Mouse (Mus musculus) gastrocnemius, postnatal 36 days (tissue): ENCODE results near the gene Psmd9. TPM values are rescaled to one million over a fixed set of nuclear protein-coding genes. Genes with fewer than 3 reads are reported as not detected.

Experiments used
- DNase-seq, 2 experiments: peaks; one replicate each; pipeline ENCODE4 v3.0.0; 2022
- intact Hi-C: fragments of 180-260 bp; cut with DNase I; formaldehyde crosslinking; loops from one replicate; pipeline ENCODE4 v1.15.1; 2025
- long read RNA-seq, 2 experiments: library from polyadenylated mRNA; stranded (forward); transcript quantifications; one replicate each; pipeline ENCODE4 v2.0.0; 2021
- total RNA-seq, 2 experiments: library from RNA; stranded (reverse); gene quantifications; 2 replicates each; pipeline ENCODE4 v1.2.3; 2021

The Psmd9 gene
- 10 to 100 TPM; 13.0 to 15.7 TPM for total RNA-seq
- long read RNA-seq, experiment 1, transcript Psmd9-201 (6 exons, 2,597 nt), result major isoform, 20 of 26 reads
- long read RNA-seq, experiment 1, partial matches to known transcripts, result 0 of 26 reads
- long read RNA-seq, experiment 1, other reads (novel, unspliced or antisense), result 6 of 26 reads
- long read RNA-seq, experiment 2, transcript Psmd9-201 (6 exons, 2,597 nt), result major isoform, 28 of 32 reads
- long read RNA-seq, experiment 2, partial matches to known transcripts, result 1 of 32 reads
- long read RNA-seq, experiment 2, other reads (novel, unspliced or antisense), result 2 of 32 reads

GRCm38 (mm10) chr5:123169284-123169683 lies at the start of gene Psmd9:
TSS of gene Psmd9 (plus strand) at chr5:123169413.
- no peak for DNase-seq
- intact Hi-C loops, result no loop called here

DNA sequence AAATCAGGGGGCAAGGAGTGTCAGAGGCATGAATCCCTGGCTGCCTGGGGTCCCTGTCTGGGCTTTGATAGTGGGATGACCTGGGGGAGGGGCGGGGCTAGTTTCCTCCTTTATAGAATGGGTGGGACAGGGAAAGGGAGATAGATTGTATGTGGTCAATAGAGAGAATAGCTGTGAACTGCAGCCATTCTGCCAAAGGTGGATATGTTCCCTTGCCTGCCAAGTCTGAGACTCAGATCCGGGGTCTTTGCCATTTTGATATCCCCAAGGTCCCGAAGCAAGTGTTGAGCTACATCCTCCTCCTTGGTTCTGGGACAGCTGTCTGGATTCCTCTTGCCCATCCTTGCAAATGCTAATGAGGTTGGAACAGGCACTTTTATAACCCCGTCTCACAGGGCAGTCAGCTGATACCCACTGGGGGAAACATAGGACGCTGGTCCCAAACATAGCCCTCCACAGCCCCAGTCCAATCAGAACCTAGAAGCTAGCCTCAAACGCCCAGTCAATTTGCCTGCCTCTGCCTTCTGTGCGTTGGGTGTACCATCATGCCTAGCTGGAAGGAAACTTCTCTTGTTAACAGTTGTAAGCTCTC lies 48.5 kb upstream of the Psmd9 start:
- no peak for DNase-seq
- intact Hi-C loops, result no loop called here

DNA sequence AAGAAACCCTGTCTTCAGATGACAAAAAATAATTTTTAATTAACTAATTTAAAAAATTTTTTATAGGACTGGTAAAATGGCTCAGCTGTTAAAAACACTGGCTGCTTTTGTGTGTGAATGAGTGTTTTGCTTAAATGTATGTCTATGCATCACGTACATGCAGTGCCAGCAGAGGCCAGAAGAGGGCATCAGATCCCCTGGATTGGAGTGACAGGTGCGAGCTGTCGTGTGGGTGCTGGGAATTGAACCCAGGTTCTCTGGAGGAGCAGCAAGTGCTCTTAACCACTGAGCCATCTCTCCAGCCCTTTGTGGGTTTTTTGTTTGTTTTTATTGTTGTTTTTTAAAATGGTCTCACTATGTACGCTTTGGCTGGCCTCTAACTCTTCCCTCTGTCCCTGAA lies 47.0 kb upstream of the Psmd9 start:
- intact Hi-C loops, result no loop called here
- DNase-seq, result no peak

GRCm38 (mm10) chr5:123125105-123125504 lies 44.1 kb upstream of the Psmd9 start:
- intact Hi-C loops, result no loop called here
- no peak for DNase-seq

GRCm38 (mm10) chr5:123125638-123126406 lies 43.4 kb upstream of the Psmd9 start:
- intact Hi-C loops, result no loop called here
- no peak for DNase-seq

GRCm38 (mm10) chr5:123127031-123127430 lies 42.2 kb upstream of the Psmd9 start:
- intact Hi-C loops, result no loop called here
- no peak for DNase-seq

- no peak for DNase-seq
- intact Hi-C loops, result no loop called here
Measured at GRCm38 (mm10) chr5:123128426-123129169, 40.6 kb upstream of the Psmd9 start.

DNA sequence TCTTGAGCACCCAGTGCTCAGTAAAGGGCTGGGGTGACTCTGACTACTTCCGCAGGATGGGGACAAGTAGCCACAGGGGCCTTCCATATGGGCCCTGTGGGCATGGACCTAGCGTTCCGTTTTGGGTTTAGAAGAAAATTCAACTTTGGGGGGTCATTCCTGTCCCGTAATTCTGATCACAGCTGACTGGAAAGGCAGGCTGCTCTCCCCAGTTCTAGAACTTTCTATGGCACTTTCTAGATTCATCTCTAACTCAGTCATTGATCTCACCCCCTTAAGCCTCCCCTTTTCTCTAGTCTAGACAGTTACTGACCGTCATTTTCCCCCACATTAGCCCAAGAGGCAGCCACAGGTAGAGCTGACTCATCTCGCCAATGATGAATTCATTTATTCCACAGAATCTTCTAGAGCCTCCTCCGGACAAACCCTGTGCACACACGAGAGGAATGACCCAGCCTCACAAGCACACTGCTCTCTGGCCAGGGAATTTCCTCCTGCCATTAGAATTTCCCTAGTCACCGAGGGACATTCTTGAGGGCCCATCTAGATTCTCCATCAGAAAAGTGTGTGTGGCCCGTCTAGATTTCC lies 39.9 kb upstream of the Psmd9 start:
- intact Hi-C loops, result no loop called here
- DNase-seq, result no peak

DNA sequence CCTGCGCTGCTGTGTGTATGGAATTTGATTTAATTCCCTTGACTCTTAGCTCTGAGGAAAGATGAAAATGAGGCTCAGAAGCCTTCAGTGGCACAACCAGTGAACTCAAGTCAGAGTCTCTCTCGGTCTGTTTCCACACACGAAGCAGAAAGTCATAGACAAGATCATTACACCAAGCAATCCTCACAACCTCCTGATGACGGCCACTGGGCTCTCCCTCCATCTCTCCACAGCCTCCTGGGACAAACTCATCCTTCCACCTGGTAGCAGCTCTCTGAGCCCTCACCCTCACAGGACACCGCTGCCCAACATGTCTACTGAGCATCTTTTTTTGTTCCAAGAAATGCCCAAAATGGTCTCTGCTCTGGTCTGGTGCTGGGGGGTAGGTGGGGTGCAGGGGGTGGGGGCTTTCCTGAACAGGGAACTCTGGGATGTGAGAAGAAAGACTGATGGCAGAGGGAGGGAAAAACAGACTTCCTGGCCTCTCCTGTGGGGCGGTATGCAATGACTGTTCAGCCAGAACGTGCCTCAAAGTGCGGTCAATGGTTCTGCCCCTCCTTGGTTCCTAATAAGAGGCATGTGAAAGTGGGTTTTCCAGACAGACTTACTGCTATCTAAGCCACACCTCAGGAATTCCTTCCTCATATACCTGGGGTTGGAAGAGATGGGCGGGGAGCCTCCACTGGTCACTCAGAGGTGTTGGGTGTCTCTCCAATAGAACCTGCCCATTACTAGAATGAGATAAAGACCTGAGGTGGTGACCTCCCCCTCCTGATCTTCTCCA lies 39.0 kb upstream of the Psmd9 start:
- no peak for DNase-seq
- intact Hi-C loops, result loop anchor here (5.0 kb wide), 2 partner anchors 42 to 63 kb away; partner anchors contain the start of gene Tmem120b

GRCm38 (mm10) chr5:123130814-123131148 lies 38.4 kb upstream of the Psmd9 start:
- DNase-seq, result no peak
- intact Hi-C loops, result loop anchor here (5.0 kb wide), 2 partner anchors 42 to 63 kb away; partner anchors contain the start of gene Tmem120b

GRCm38 (mm10) chr5:123132308-123133071 lies 36.7 kb upstream of the Psmd9 start, which contains the start of gene Rhof:
TSS of gene Rhof (minus strand) at chr5:123132692.
- intact Hi-C loops, result loop anchor here (2.0 to 5.0 kb wide), 4 partner anchors 16 to 65 kb away; partner anchors contain the start of gene Tmem120b
- peak; percentile 77 to 80 for DNase-seq

DNA sequence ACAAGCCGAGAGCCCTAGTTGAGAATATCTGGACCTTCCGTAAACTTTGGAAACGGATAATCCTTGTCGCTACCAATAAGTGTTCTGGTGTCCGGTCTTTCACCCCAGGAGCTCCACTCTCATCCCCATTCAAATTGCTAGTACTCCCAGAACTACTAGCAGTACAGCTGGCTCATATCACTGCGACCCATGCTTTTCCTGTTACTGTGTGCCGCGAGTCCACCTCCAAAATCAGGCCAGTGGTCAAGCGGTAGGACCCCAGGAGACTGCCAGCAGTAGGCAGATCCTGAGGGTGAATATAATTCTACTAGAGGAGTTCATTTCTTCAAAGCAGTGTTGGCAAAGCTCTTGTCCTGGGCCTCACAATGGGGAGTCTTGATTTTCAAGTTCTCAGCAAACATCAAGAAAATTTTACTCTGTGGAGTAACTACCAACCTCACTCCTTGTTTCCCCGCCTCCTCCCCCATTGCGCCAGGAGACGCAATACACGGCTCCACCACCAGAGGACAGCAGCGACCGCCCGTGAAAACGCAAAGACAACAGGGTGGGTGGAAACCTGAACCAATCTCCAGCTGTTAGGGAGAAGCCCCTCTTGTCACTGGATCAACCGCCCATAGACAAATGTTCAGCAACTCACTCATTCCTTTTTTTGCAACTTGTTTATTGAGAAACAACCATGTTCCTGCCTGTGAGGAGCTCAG lies 36.0 kb upstream of the Psmd9 start:
- intact Hi-C loops, result loop anchor here (2.0 to 5.0 kb wide), 4 partner anchors 16 to 66 kb away; partner anchors contain the start of gene Tmem120b

GRCm38 (mm10) chr5:123133784-123134143 lies 35.4 kb upstream of the Psmd9 start:
- intact Hi-C loops, result loop anchor here (2.0 to 5.0 kb wide), 4 partner anchors 15 to 66 kb away; partner anchors contain the start of gene Tmem120b
- no peak for DNase-seq

More for the DNA sequence above, 36.0 kb upstream of the Psmd9 start:
- DNase-seq, result peak; percentile 86 to 90

DNA sequence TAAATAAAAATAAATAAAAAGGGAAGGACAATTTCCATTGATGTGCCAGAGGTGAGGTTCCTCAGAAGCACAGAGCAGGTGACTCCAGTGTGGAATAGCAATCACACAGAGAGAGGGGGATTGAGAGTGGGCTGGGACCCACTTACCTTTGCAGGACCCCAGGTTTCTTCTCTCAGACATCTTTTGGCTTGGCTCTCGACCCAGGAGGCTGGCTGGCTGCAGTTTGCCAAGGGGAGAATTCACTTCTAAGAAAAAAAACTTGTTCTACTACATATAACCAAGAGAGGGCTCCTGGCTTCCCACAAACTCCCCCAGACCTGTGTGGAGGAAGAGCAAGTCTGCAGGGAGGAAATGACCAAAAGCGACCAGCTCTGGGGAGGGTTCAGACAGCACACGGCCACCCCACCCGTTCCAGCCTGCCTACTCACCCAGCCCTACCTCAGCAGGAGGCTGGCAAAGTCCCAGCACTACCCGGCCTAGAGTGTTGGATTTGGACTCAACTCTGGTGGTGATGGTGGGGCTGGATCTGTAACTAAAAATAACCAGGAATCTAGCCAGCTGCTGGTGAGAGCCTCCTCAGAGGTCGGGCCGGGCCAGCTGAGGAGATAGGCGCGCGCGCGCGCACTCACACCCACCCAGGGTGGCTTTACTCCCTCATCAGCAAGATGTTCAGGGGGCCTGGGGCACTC lies 34.9 kb upstream of the Psmd9 start:
- intact Hi-C loops, result loop anchor here (5.0 kb wide), 2 partner anchors 38 to 67 kb away; partner anchors contain the start of gene Tmem120b

DNA sequence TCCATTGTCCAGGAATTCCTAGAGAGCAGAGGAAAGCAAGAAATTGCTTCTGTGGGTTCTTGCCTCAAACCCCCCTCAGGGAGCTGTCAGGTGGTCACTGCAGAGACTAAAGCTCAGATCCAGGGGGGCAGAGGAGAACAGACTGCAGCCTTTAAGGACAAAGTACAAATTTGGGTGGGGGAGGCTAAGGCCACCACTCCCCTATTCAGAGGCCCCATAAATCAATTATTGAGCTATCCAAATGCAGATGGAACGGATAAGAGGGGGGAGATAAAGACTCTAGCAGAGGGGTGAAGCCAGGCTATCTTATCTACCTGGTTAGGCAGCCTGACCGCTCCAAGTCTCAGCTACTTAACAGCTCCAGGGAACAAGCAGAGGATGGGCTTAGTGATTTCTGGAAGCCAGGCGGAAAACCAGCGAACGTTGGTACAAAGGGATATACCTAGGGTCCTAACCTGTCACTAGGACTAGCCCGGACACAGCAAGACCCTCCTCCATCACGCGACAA lies 34.3 kb upstream of the Psmd9 start:
- intact Hi-C loops, result loop anchor here (5.0 kb wide), 3 partner anchors 37 to 118 kb away; partner anchors contain the start of genes Orai1 and Tmem120b
- no peak for DNase-seq

More for the DNA sequence above, 34.9 kb upstream of the Psmd9 start:
- DNase-seq, result peak; percentile 63 to 75

- DNase-seq, result peak; percentile 90 to 92
- intact Hi-C loops, result loop anchor here (5.0 kb wide), 1 partner anchor 118 kb away; the partner anchor contains the start of gene Orai1
Measured at GRCm38 (mm10) chr5:123135471-123136360, 33.5 kb upstream of the Psmd9 start.
